Mouse (Mus musculus) intestine, postnatal 0 days (tissue): ENCODE data around the gene Uba52. TPM values are rescaled to one million over a fixed set of nuclear protein-coding genes. Genes with fewer than 3 reads are reported as not detected.

Experiments used
- ATAC-seq: fragments of 200-750 bp; cut with Nextera tagmentation; 2 replicates; pipeline ENCODE4 v1.8.0; 2017; ENCODE audit warnings: mild to moderate bottlenecking, moderate TSS enrichment, moderate library complexity
- H3K27ac ChIP-seq: fragments of 300-500 bp; sonication (generic); 2 replicates; pipeline ENCODE4 v1.5.1; 2014; ENCODE audit warnings: mild to moderate bottlenecking, low read depth, low read length, moderate library complexity
- H3K27me3 ChIP-seq: fragments of 300-500 bp; sonication (generic); replicated peaks from 2 replicates; pipeline ENCODE4 v1.6.1; 2014; ENCODE audit warnings: low read length, mixed read lengths; ENCODE audit not compliant: control insufficient read depth, insufficient read depth
- H3K36me3 ChIP-seq: fragments of 300-500 bp; sonication (generic); 2 replicates; pipeline ENCODE4 v1.6.1; 2014; ENCODE audit warnings: mild to moderate bottlenecking, moderate library complexity; ENCODE audit not compliant: control insufficient read depth, insufficient read depth
- H3K4me1 ChIP-seq: fragments of 300-500 bp; sonication (generic); replicated peaks from 2 replicates; pipeline ENCODE4 v1.6.1; 2014; ENCODE audit warnings: antibody characterized with exemption, low read length, mixed read lengths; ENCODE audit not compliant: control insufficient read depth, insufficient read depth
- H3K4me2 ChIP-seq: fragments of 300-500 bp; sonication (generic); replicated peaks from 2 replicates; pipeline ENCODE4 v1.6.1; 2014; ENCODE audit warnings: low read depth, mild to moderate bottlenecking, moderate library complexity
- H3K4me3 ChIP-seq: fragments of 300-500 bp; sonication (generic); 2 replicates; pipeline ENCODE4 v1.5.1; 2014; ENCODE audit warnings: low read depth, low read length
- H3K9ac ChIP-seq: fragments of 300-500 bp; sonication (generic); 2 replicates; pipeline ENCODE4 v1.6.1; 2014; ENCODE audit warnings: mild to moderate bottlenecking, low read depth, low read length
- H3K9me3 ChIP-seq: fragments of 300-500 bp; sonication (generic); 2 replicates; pipeline ENCODE4 v1.6.1; 2016; ENCODE audit warnings: mixed run types; ENCODE audit not compliant: control insufficient read depth
- CTCF ChIP-seq: sonication (generic); IDR thresholded peaks from 2 replicates; pipeline ENCODE4 v1.5.1; 2016; ENCODE audit warnings: low read depth, mild to moderate bottlenecking, control low read depth, antibody characterized with exemption, moderate library complexity
- WGBS: fragments of 180-500 bp; shearing (Covaris S2); extraction: QIAGEN DNeasy Blood & Tissue Kit; methylation state at CpG from one replicate; pipeline ENCODE4 v1.1.7; 2014; 5-methylcytosine and 5-hydroxymethylcytosine counted together
- polyA plus RNA-seq: library from polyadenylated mRNA; unstranded; fragments of >200 nt; fragmentation: Nextera tagmentation; extraction: Ambion mirVana; gene quantifications from 2 replicates; pipeline ENCODE4 v1.2.1, GENCODE M21; 2015

Uba52 gene
- polyA plus RNA-seq, 1 experiment from 2014 or later = 863 TPM

GRCm38 (mm10) chr8:70541081-70541480 lies 30.5 kb upstream of the Uba52 start:
- H3K4me3 ChIP-seq = peak overlapping the region; percentile 82

GRCm38 (mm10) chr8:70540507-70541071 lies 30.0 kb upstream of the Uba52 start:
- peak overlapping the region; percentile 82 for H3K4me3 ChIP-seq
- no peaks in the 10 kb centered on the region for H3K9me3 ChIP-seq
- TF ChIP-seq CTCF = no peak
- peak overlapping the region; percentile 84 for H3K9ac ChIP-seq
- H3K36me3 ChIP-seq = peaks cover 11% of the 10 kb centered on the region; the same call in 1 of the 2 replicates
- no peaks in the 10 kb centered on the region for H3K27me3 ChIP-seq
- H3K27ac ChIP-seq = peak overlapping the region; percentile 91
- peak overlapping the region; percentile 91 for H3K4me2 ChIP-seq
- 17% methylated on average over 7 of the region's 7 CpGs for WGBS
- peak; percentile 10; the same call in 1 of the 2 replicates for ATAC-seq
- peaks cover 10% of the 10 kb centered on the region for H3K4me1 ChIP-seq

More at GRCm38 (mm10) chr8:70541081-70541480, 30.5 kb upstream of the Uba52 start:
- Histone ChIP-seq H3K4me1 (peaks cover 10% of the 10 kb centered on the region), H3K9ac (no peak overlapping the region), H3K36me3 (peaks cover 8% of the 10 kb centered on the region; the same call in 1 of the 2 replicates), H3K27ac (peak overlapping the region; percentile 91), H3K4me2 (peak overlapping the region; percentile 91), H3K27me3 (no peaks in the 10 kb centered on the region), H3K9me3 (no peaks in the 10 kb centered on the region)
- WGBS = 66% methylated on average over 5 of the region's 5 CpGs
- TF ChIP-seq CTCF = no peak
- ATAC-seq = no peak

- WGBS = 6% methylated on average over 4 of the region's 4 CpGs
- ATAC-seq = no peak
- peak overlapping the region; percentile 82 for H3K4me3 ChIP-seq
Observed at GRCm38 (mm10) chr8:70540013-70540506, 29.5 kb upstream of the Uba52 start.

GRCm38 (mm10) chr8:70539077-70539813 lies 28.6 kb upstream of the Uba52 start, which contains the start of gene Ell:
Ell (plus strand) TSS chr8:70539457.
- WGBS = under 1% methylated on average over 57 of the region's 58 CpGs
- H3K9me3 ChIP-seq = no peaks in the 10 kb centered on the region
- peak within 1 kb of the TSS; percentile 84 for H3K9ac ChIP-seq
- 0 out of 2 replicates have a peak, but pooled peaks have one; percentile 7 for TF ChIP-seq CTCF
- H3K4me1 ChIP-seq = peaks cover 7% of the 10 kb centered on the region
- peak within 1 kb of the TSS; percentile 91 for H3K27ac ChIP-seq
- H3K4me2 ChIP-seq = peak within 1 kb of the TSS; percentile 91
- peak within 1 kb of the TSS; percentile 82 for H3K4me3 ChIP-seq
- ATAC-seq = peak; percentile 88
- H3K36me3 ChIP-seq = peaks cover 25% of the 10 kb centered on the region
- no peaks in the 10 kb centered on the region for H3K27me3 ChIP-seq

More at GRCm38 (mm10) chr8:70540013-70540506, 29.5 kb upstream of the Uba52 start:
- Histone ChIP-seq H3K4me2 (peak overlapping the region; percentile 91), H3K4me1 (peaks cover 10% of the 10 kb centered on the region), H3K9ac (peak overlapping the region; percentile 84), H3K9me3 (no peaks in the 10 kb centered on the region), H3K27ac (peak overlapping the region; percentile 91), H3K27me3 (no peaks in the 10 kb centered on the region), H3K36me3 (peaks cover 16% of the 10 kb centered on the region)
- no peak for TF ChIP-seq CTCF

- no peak for TF ChIP-seq CTCF
- under 1% methylated on average over 32 of the region's 32 CpGs for WGBS
- peak; percentile 64 for ATAC-seq
- Histone ChIP-seq H3K36me3 (peaks cover 31% of the 10 kb centered on the region), H3K9me3 (no peaks in the 10 kb centered on the region), H3K4me1 (peaks cover 1% of the 10 kb centered on the region), H3K27ac (peak overlapping the region; percentile 91), H3K9ac (peak overlapping the region; percentile 84), H3K4me2 (peak overlapping the region; percentile 91), H3K4me3 (peak overlapping the region; percentile 82), H3K27me3 (no peaks in the 10 kb centered on the region)
Observed at GRCm38 (mm10) chr8:70538633-70539076, 28.1 kb upstream of the Uba52 start.

- Histone ChIP-seq H3K27ac (peak overlapping the region; percentile 91), H3K4me1 (no peaks in the 10 kb centered on the region; the same call in 1 of the 2 replicates), H3K9ac (peak overlapping the region; percentile 84), H3K27me3 (no peaks in the 10 kb centered on the region), H3K36me3 (peaks cover 35% of the 10 kb centered on the region), H3K4me2 (peak overlapping the region; percentile 91), H3K4me3 (peak overlapping the region; percentile 82), H3K9me3 (no peaks in the 10 kb centered on the region)
- TF ChIP-seq CTCF = no peak
- ATAC-seq = peak; percentile 22
- 5% methylated on average over 24 of the region's 24 CpGs for WGBS
Observed at GRCm38 (mm10) chr8:70538024-70538579, 27.5 kb upstream of the Uba52 start.
